In the genomic region with DNA sequence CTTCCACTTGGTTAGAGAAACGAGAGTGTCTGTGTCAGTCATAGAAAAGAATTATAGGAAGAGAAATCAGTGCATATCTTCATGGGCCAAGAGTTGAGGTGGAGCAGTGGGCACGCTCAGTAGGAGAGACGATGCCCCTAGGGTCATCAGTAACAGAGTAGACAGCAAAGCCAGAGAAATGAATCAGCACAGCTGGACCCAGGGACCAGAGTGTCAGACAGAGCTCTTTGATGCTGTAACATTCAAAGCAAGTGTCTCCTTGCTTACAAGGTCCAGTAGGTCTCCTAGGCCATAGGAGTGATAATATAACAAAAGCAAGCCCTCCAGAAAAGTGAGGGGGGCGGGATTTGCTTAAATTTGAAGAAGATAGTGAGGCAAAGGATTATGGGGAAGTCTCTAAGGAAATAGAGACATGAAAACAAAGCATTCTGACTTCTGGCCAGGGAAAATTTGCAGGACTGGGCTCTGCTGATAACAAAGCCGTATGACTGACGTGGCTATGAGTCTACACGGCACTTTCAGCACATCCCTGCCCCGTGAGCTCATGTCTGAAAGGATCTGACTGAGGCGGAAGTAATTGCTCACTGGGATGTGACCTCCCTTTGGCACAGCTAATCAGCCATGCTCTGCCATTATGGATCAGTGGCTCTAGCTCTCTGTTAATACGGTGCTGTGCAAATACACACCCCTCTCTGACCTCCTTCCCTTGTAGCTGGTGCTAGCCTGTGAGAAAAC, we compare ENCODE assay signal across 9 mouse cellular contexts.
DNase-seq lines count a peak whose midpoint lies in the region; ATAC-seq lines count a peak whose summit lies in the region.
"Had no signal": no experiment of that assay in that cellular context is flagged by ENCODE, and none has a peak within 500 bp of the region (broad histone marks: within the 10 kb centered on the region; RNA-seq: fewer than 3 reads in every experiment).

No protein-coding gene starts in this region.

- H3K27ac ChIP-seq in hindbrain, embryonic 12.5 days: no peak overlapping the region
- no peak overlapping the region for H3K27ac ChIP-seq in neural tube, embryonic 13.5 days (replicated peaks)
- H3K27ac ChIP-seq: layer of hippocampus, adult 2 months had no signal

- H3K36me3 ChIP-seq in hindbrain, embryonic 12.5 days: no peaks in the 10 kb centered on the region
- H3K36me3 ChIP-seq in neural tube, embryonic 13.5 days: no peaks in the 10 kb centered on the region

- peak; percentile 8 to 14 for DNase-seq in heart, adult 9 months (ENCODE audit: low spot score in 2 of 2)
- DNase-seq in heart, postnatal 25 days (ENCODE audit: low spot score): no peak
- DNase-seq in gastrocnemius, postnatal 14 days: no peak
- DNase-seq in gastrocnemius, adult 18-20 months (ENCODE audit: low spot score): no peak
- DNase-seq in thymus, postnatal 36 days: no peak

- no peaks in the 10 kb centered on the region for H3K9me3 ChIP-seq in hindbrain, embryonic 12.5 days (replicated peaks)
- H3K9me3 ChIP-seq in neural tube, embryonic 13.5 days: no peaks in the 10 kb centered on the region

- no peak overlapping the region for H3K9ac ChIP-seq in hindbrain, embryonic 12.5 days
- no peak overlapping the region for H3K9ac ChIP-seq in neural tube, embryonic 13.5 days

- H3K4me3 ChIP-seq in hindbrain, embryonic 12.5 days: no peak overlapping the region
- no peak overlapping the region for H3K4me3 ChIP-seq in neural tube, embryonic 13.5 days
- H3K4me3 ChIP-seq: layer of hippocampus, adult 2 months had no signal

- no peak overlapping the region for H3K4me2 ChIP-seq in hindbrain, embryonic 12.5 days (replicated peaks)
- no peak overlapping the region for H3K4me2 ChIP-seq in neural tube, embryonic 13.5 days

- 19% methylated on average over 10 of the region's 10 CpGs for WGBS in hindbrain, embryonic 12.5 days
- 29% methylated on average over 10 of the region's 10 CpGs for WGBS in neural tube, embryonic 13.5 days

- intact Hi-C loops in heart, postnatal 25 days (cut with DNase I): no loop called here
- intact Hi-C loops in gastrocnemius, postnatal 14 days (cut with DNase I; ENCODE audit: low total_unique reads): no loop called here

- ATAC-seq in common myeloid progenitor, adult 5-6 weeks (replicated peaks; ENCODE audit: low read depth, poor library complexity, severe bottlenecking): 0 out of 2 replicates have a peak, but pooled peaks have one; percentile 25
- ATAC-seq in hindbrain, embryonic 12.5 days (ENCODE audit: low FRiP score): peak; percentile 71; the same call in 1 of the 2 replicates
- ATAC-seq in neural tube, embryonic 13.5 days (ENCODE audit: low read depth): peak; percentile 19; the same call in 1 of the 2 replicates

- H3K27me3 ChIP-seq in hindbrain, embryonic 12.5 days: no peaks in the 10 kb centered on the region
- no peaks in the 10 kb centered on the region for H3K27me3 ChIP-seq in neural tube, embryonic 13.5 days

- peaks cover 10% of the 10 kb centered on the region; the same call in 1 of the 2 replicates for H3K4me1 ChIP-seq in hindbrain, embryonic 12.5 days
- peaks cover 7% of the 10 kb centered on the region for H3K4me1 ChIP-seq in neural tube, embryonic 13.5 days (replicated peaks)

Comparison
In these comparisons a context has a peak if more than half of its experiments do, and no peak if none do; other contexts are left out.
1. DNase-seq: peak in heart, adult 9 months (2 of 2); none in heart, postnatal 25 days (single experiment), gastrocnemius, postnatal 14 days (single experiment), gastrocnemius, adult 18-20 months (single experiment) and thymus, postnatal 36 days (0 of 2).
2. ATAC-seq: peak in every context shown above with its lines; median percentile 71 in hindbrain, embryonic 12.5 days; 25 in common myeloid progenitor, adult 5-6 weeks; 19 in neural tube, embryonic 13.5 days.